In the genomic region with DNA sequence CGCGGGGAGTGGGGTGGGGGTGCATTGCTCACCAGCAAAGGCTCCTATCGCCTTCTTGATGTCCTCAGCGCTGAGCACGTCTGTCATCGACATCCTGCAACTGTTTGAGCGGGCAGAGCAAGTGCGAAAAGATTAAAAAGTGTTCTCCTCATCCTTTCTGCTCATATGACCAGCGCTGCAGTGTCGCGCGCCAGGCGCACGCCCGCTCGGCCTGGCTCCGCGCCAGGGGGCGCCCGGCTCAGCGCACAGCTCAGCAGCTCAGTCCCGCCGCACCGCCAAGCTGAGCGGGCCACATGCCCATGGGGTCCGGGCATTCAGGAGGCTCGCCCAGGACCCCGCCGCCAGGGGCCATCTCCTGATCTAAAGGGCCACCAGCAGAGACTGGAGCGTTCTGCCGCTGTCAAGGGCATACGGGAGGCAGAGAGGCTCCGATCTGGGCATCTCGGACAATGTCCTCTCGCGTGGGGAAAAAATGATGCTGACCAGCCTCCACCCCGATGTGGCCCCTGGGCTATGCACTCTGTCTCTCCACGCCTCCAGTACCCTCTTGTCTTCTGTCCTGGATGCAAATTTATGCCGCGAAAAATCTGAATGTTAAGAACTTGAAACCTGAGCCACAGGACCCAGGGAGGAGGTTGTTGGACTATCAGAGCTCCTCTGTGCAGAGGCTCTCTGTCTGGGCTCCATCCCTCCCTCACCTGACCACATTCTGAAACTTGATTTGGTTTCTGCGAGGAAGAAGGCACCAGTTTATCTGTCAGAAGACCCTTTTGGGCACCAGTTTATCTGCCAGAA, we compare ENCODE assay signal across 8 mouse cellular contexts. TPM values are rescaled to one million over a fixed set of nuclear protein-coding genes. Genes with fewer than 3 reads are reported as not detected.
A peak's percentile ranks its signal among the peaks of the same experiment; 100 is the strongest.
DNase-seq lines count a peak whose midpoint lies in the region; ATAC-seq lines count a peak whose summit lies in the region.

No protein-coding gene starts in this region.

- H3K36me3 ChIP-seq in midbrain, embryonic 15.5 days (replicated peaks): no peaks in the 10 kb centered on the region

- WGBS in midbrain, embryonic 15.5 days: under 1% methylated on average over 41 of the region's 41 CpGs

- peak overlapping the region; percentile 36 for H3K9ac ChIP-seq in midbrain, embryonic 15.5 days

- H3K9me3 ChIP-seq in midbrain, embryonic 15.5 days: no peaks in the 10 kb centered on the region; the same call in 1 of the 2 replicates

- H3K4me2 ChIP-seq in midbrain, embryonic 15.5 days: peak overlapping the region; percentile 69

- peak overlapping the region; percentile 41 for H3K4me3 ChIP-seq in midbrain, embryonic 15.5 days

- DNase-seq in kidney, adult 11 months: peak; percentile 12
- no peak for DNase-seq in kidney, adult 8-10 months
- DNase-seq in WW6 (ENCODE audit: low read depth, low spot score): peak; percentile 13
- peak; percentile 50 for DNase-seq in embryo, embryonic 10.5 days (ENCODE audit: low spot score)
- DNase-seq in heart, postnatal 14 days: peak; percentile 52 to 60
- peak; percentile 40 to 53 for DNase-seq in layer of hippocampus, postnatal 14 days (ENCODE audit: low spot score in 2 of 2)
- DNase-seq in testis, postnatal 14 days (ENCODE audit: low spot score): peak; percentile 22

- H3K27ac ChIP-seq in midbrain, embryonic 15.5 days: no peak overlapping the region

- H3K4me1 ChIP-seq in midbrain, embryonic 15.5 days: peaks cover 10% of the 10 kb centered on the region

- ATAC-seq in midbrain, embryonic 15.5 days (replicated peaks): peak; percentile 73; the same call in 1 of the 2 replicates

- peaks cover 36% of the 10 kb centered on the region for H3K27me3 ChIP-seq in midbrain, embryonic 15.5 days (replicated peaks)

- intact Hi-C loops in heart, postnatal 14 days (cut with DNase I): no loop called here

RNA-seq across cellular contexts. Expression of a gene that starts 1.9 kb away (rescaled TPM):
- total RNA-seq in heart, postnatal 14 days (2021): under 1 TPM in 1 of 2 experiments, not detected in 1; 0.29 TPM
- total RNA-seq in layer of hippocampus, postnatal 14 days (2021): 10 to 100 TPM; 34.6 to 34.9 TPM
- 1.7 and 3.0 TPM in 2 replicates for polyA plus RNA-seq in midbrain, embryonic 15.5 days (2015; fragmentation: Nextera tagmentation; extraction: Ambion mirVana)

RNA-seq across cellular contexts. Expression of a gene that starts 30.3 kb away (rescaled TPM):
- 10 to 100 TPM; 11.3 to 12.8 TPM for total RNA-seq in heart, postnatal 14 days (2021)
- 10 to 100 TPM; 26.4 to 31.2 TPM for total RNA-seq in layer of hippocampus, postnatal 14 days (2021)
- 100 and 106 TPM in 2 replicates for polyA plus RNA-seq in midbrain, embryonic 15.5 days (2015; fragmentation: Nextera tagmentation; extraction: Ambion mirVana)

RNA-seq across cellular contexts. Expression of a gene that starts 40.4 kb away (rescaled TPM):
- total RNA-seq in heart, postnatal 14 days (2021): 1 to 10 TPM; 2.5 to 2.9 TPM
- 1 to 10 TPM in 1 of 2 experiments, not detected in 1; 1.7 TPM for total RNA-seq in layer of hippocampus, postnatal 14 days (2021)
- polyA plus RNA-seq in midbrain, embryonic 15.5 days (2015; fragmentation: Nextera tagmentation; extraction: Ambion mirVana): 1.4 and 1.5 TPM in 2 replicates

Comparison
In these comparisons a context has a peak if more than half of its experiments do, and no peak if none do; other contexts are left out.
1. DNase-seq: peak in kidney, adult 11 months (single experiment), WW6 (single experiment), embryo, embryonic 10.5 days (single experiment), heart, postnatal 14 days (2 of 2), layer of hippocampus, postnatal 14 days (2 of 2) and testis, postnatal 14 days (single experiment); none in kidney, adult 8-10 months (0 of 2).
2. RNA of a gene that starts 1.9 kb away (total RNA-seq): 34.6 to 34.9 TPM in layer of hippocampus, postnatal 14 days; 0.29 TPM in heart, postnatal 14 days; every median in the first group is over 10 times any median in the second.